Comparison of ENCODE assay signal across 8 mouse cellular contexts in the genomic region with DNA sequence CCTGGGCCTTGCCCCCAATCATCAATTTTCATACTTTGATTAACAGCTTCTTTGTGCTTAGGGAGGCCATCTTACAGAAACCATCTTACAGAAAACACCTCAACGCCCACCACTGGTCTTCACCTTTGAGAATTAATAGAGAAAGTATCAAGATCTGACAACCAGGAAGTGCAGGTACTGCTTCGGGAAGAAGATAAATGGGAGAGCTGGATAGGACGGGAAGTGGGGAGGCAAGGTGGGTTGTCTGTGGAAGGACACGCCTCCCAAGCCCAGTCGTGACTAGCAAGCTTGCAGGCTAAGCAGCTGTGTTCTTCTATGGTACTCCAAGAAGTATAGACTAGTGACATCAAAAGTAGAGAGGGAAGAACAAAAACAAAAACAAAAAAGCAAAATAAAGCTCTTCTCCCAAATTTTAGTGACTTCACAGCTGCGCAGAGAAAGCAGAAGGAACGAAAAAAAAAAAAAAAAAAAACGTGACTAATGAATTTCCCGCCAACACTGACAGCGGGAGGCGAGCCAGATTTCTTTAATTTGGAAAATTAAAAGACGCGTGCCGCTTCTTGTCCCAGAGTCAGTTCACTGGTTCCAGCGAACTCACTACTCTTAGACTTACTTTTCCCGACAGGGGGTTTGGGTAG. TPM values are rescaled to one million over a fixed set of nuclear protein-coding genes. Genes with fewer than 3 reads are reported as not detected.
DNase-seq lines count a peak whose midpoint lies in the region; ATAC-seq and TF ChIP-seq lines count a peak whose summit lies in the region.

No protein-coding gene starts in this region.

- H3K27ac ChIP-seq in heart, embryonic 12.5 days (ENCODE audit: poor library complexity, severe bottlenecking): no peak overlapping the region
- no peak overlapping the region; the same call in 1 of the 2 replicates for H3K27ac ChIP-seq in forebrain, postnatal 0 days (ENCODE audit: low read depth, low read length)
- H3K27ac ChIP-seq in macrophage: no peak overlapping the region

- no peak for DNase-seq in heart, postnatal 25 days (ENCODE audit: low spot score)
- no peak for DNase-seq in G1E (ENCODE audit: low spot score)
- DNase-seq in forebrain, postnatal 0 days: no peak
- DNase-seq in left cerebral cortex, postnatal 36 days (ENCODE audit: low spot score in 2 of 2): no peak
- no peak for DNase-seq in ovary, postnatal 14 days (ENCODE audit: low spot score)

- intact Hi-C loops in heart, postnatal 25 days (cut with DNase I): loop anchor here (1.0 kb wide), 1 partner anchor 24 kb away; no protein-coding TSS in a partner anchor
- intact Hi-C loops in left cerebral cortex, postnatal 36 days (cut with DNase I): no loop called here

- peak overlapping the region; percentile 96 for H3K4me3 ChIP-seq in heart, embryonic 12.5 days
- H3K4me3 ChIP-seq in G1E (ENCODE audit: low read depth, low read length) (peak overlapping the region; percentile 75), macrophage (ENCODE audit: inconsistent target) (peak overlapping the region; percentile 35)
- H3K4me3 ChIP-seq in forebrain, postnatal 0 days (ENCODE audit: low read depth, low read length): peak overlapping the region; percentile 76

- 0 out of 2 replicates have a peak, but pooled peaks cover 3% of the 10 kb centered on the region for H3K36me3 ChIP-seq in heart, embryonic 12.5 days
- H3K36me3 ChIP-seq in G1E (replicated peaks): peaks cover 3% of the 10 kb centered on the region
- peaks cover 6% of the 10 kb centered on the region for H3K36me3 ChIP-seq in forebrain, postnatal 0 days (ENCODE audit: insufficient read depth)
- no peaks in the 10 kb centered on the region for H3K36me3 ChIP-seq in macrophage (ENCODE audit: inconsistent target)

- H3K9ac ChIP-seq in heart, embryonic 12.5 days: peak overlapping the region; percentile 93
- H3K9ac ChIP-seq in forebrain, postnatal 0 days: peak overlapping the region; percentile 75

- WGBS in heart, embryonic 12.5 days: 3% methylated on average over 16 of the region's 16 CpGs
- 4% methylated on average over 16 of the region's 16 CpGs for WGBS in forebrain, postnatal 0 days
- 3% methylated on average over 16 of the region's 16 CpGs for WGBS in macrophage (ENCODE audit: missing documents)

- ATAC-seq in heart, embryonic 12.5 days (ENCODE audit: insufficient number of reproducible peaks, low FRiP score): no peak
- ATAC-seq in G1E (ENCODE audit: extremely low read depth, insufficient number of reproducible peaks, low FRiP score, poor library complexity, severe bottlenecking): no peak
- ATAC-seq in forebrain, postnatal 0 days: peak; percentile 40; the same call in 1 of the 2 replicates
- no peak for ATAC-seq in granulocyte monocyte progenitor cell, adult 5-6 weeks (replicated peaks; ENCODE audit: poor library complexity, severe bottlenecking)

- H3K79me2 ChIP-seq in macrophage (ENCODE audit: inconsistent target): no peaks in the 10 kb centered on the region

- peaks cover 23% of the 10 kb centered on the region for H3K4me1 ChIP-seq in heart, embryonic 12.5 days (replicated peaks)
- H3K4me1 ChIP-seq in G1E (ENCODE audit: insufficient read depth, low read depth, low read length): peaks cover 30% of the 10 kb centered on the region
- H3K4me1 ChIP-seq in forebrain, postnatal 0 days (ENCODE audit: insufficient read depth): peaks cover 15% of the 10 kb centered on the region

- peak overlapping the region; percentile 100 for H3K4me2 ChIP-seq in heart, embryonic 12.5 days
- H3K4me2 ChIP-seq in forebrain, postnatal 0 days (ENCODE audit: low read depth): peak overlapping the region; percentile 85

- TF ChIP-seq CTCF in G1E (IDR thresholded peaks at IDR 0.05; ENCODE audit: low read depth, low read length): no peak
- no peak for TF ChIP-seq CTCF in forebrain, postnatal 0 days (IDR thresholded peaks at IDR 0.05; ENCODE audit: low read depth)

- H3K9me3 ChIP-seq in heart, embryonic 12.5 days (replicated peaks): no peaks in the 10 kb centered on the region
- H3K9me3 ChIP-seq in G1E (replicated peaks): no peaks in the 10 kb centered on the region
- H3K9me3 ChIP-seq in forebrain, postnatal 0 days (ENCODE audit: low read length): no peaks in the 10 kb centered on the region

- peaks cover 28% of the 10 kb centered on the region for H3K27me3 ChIP-seq in heart, embryonic 12.5 days (replicated peaks)
- peaks cover 50% of the 10 kb centered on the region for H3K27me3 ChIP-seq in G1E (ENCODE audit: insufficient read depth, low read length)
- no peaks in the 10 kb centered on the region for H3K27me3 ChIP-seq in forebrain, postnatal 0 days (ENCODE audit: insufficient read depth, low read length)

RNA-seq across cellular contexts. Expression of a gene that starts 0.6 kb away (rescaled TPM):
- polyA plus RNA-seq in heart, embryonic 12.5 days (2016; fragmentation: Nextera tagmentation; extraction: Ambion mirVana): 4.5 and 5.0 TPM in 2 replicates
- 10 to 100 TPM; 12.2 to 12.5 TPM for total RNA-seq in heart, postnatal 25 days (2021)
- total RNA-seq in G1E (2014; fragmentation: Nextera tagmentation): 0.29 and 0.98 TPM in 2 replicates
- total RNA-seq in G1E (2017): 0.66 and 0.99 TPM in 2 replicates
- polyA plus RNA-seq in G1E (2012): 0.46 and 0.51 TPM in 2 replicates
- 20.4 and 22.0 TPM in 2 replicates for total RNA-seq in forebrain, postnatal 0 days (2014; rRNA removed)
- polyA plus RNA-seq in forebrain, postnatal 0 days (2015; fragmentation: Nextera tagmentation; extraction: Ambion mirVana): 9.4 and 12.1 TPM in 2 replicates
- total RNA-seq in macrophage (2018; cell fraction: chromatin; rRNA removed): 1 to 10 TPM in 9 of 26 experiments, under 1 TPM in 15, not detected in 2; 0.12 to 5.3 (median 0.65) TPM
- 1 to 10 TPM in 4 of 26 experiments, under 1 TPM in 22; 0.14 to 1.3 (median 0.62) TPM for total RNA-seq in macrophage (2018; cell fraction: cytosol; rRNA removed)
- total RNA-seq in macrophage (2018; cell fraction: nucleus; rRNA removed): 1 to 10 TPM in 12 of 26 experiments, under 1 TPM in 14; 0.32 to 5.2 (median 0.94) TPM
- 0.90 to 2.1 TPM (median 1.1 TPM) in 3 replicates for polyA plus RNA-seq in macrophage (2018)
- 1.9 and 4.4 TPM in 2 replicates for total RNA-seq in granulocyte monocyte progenitor cell, adult 5-6 weeks (2014; fragmentation: Nextera tagmentation)
- 2.0 and 3.4 TPM in 2 replicates for total RNA-seq in granulocyte monocyte progenitor cell, adult 5-6 weeks (2017)
- total RNA-seq in left cerebral cortex, postnatal 36 days (2021): 10 to 100 TPM; 71.3 to 78.0 TPM

RNA-seq across cellular contexts. Expression of a gene that starts 15.4 kb away (rescaled TPM):
- 3.4 and 3.7 TPM in 2 replicates for polyA plus RNA-seq in heart, embryonic 12.5 days (2016; fragmentation: Nextera tagmentation; extraction: Ambion mirVana)
- total RNA-seq in heart, postnatal 25 days (2021): 1 to 10 TPM; 4.9 to 5.1 TPM
- 2.9 and 3.9 TPM in 2 replicates for total RNA-seq in G1E (2014; fragmentation: Nextera tagmentation)
- 6.3 and 6.6 TPM in 2 replicates for total RNA-seq in G1E (2017)
- 2.9 and 3.4 TPM in 2 replicates for polyA plus RNA-seq in G1E (2012)
- 4.1 and 5.4 TPM in 2 replicates for total RNA-seq in forebrain, postnatal 0 days (2014; rRNA removed)
- 3.3 and 4.5 TPM in 2 replicates for polyA plus RNA-seq in forebrain, postnatal 0 days (2015; fragmentation: Nextera tagmentation; extraction: Ambion mirVana)
- 10 to 100 TPM in 22 of 26 experiments, 1 to 10 TPM in 4; 6.3 to 31.6 (median 18.3) TPM for total RNA-seq in macrophage (2018; cell fraction: chromatin; rRNA removed)
- 10 to 100 TPM in 11 of 26 experiments, 1 to 10 TPM in 15; 3.8 to 15.7 (median 9.1) TPM for total RNA-seq in macrophage (2018; cell fraction: cytosol; rRNA removed)
- total RNA-seq in macrophage (2018; cell fraction: nucleus; rRNA removed): 10 to 100 TPM in 25 of 26 experiments, 1 to 10 TPM in 1; 9.1 to 38.3 (median 21.6) TPM
- polyA plus RNA-seq in macrophage (2018): 7.2 to 11.4 TPM (median 8.4 TPM) in 3 replicates
- total RNA-seq in granulocyte monocyte progenitor cell, adult 5-6 weeks (2014; fragmentation: Nextera tagmentation): 5.0 and 5.8 TPM in 2 replicates
- 3.5 and 3.9 TPM in 2 replicates for total RNA-seq in granulocyte monocyte progenitor cell, adult 5-6 weeks (2017)
- total RNA-seq in left cerebral cortex, postnatal 36 days (2021): 10 to 100 TPM; 15.0 to 21.4 TPM

RNA-seq across cellular contexts. Expression of a gene that starts 25.2 kb away (rescaled TPM):
- 8.9 and 9.1 TPM in 2 replicates for polyA plus RNA-seq in heart, embryonic 12.5 days (2016; fragmentation: Nextera tagmentation; extraction: Ambion mirVana)
- total RNA-seq in heart, postnatal 25 days (2021): 1 to 10 TPM; 2.4 to 3.3 TPM
- total RNA-seq in G1E (2014; fragmentation: Nextera tagmentation) (8.0 and 8.6 TPM in 2 replicates), G1E (2017) (2.1 and 2.7 TPM in 2 replicates)
- polyA plus RNA-seq in G1E (2012) (17.0 and 19.7 TPM in 2 replicates), macrophage (2018) (1.9 to 3.0 TPM (median 2.4 TPM) in 3 replicates)
- 22.0 and 23.4 TPM in 2 replicates for total RNA-seq in forebrain, postnatal 0 days (2014; rRNA removed)
- 18.1 and 20.7 TPM in 2 replicates for polyA plus RNA-seq in forebrain, postnatal 0 days (2015; fragmentation: Nextera tagmentation; extraction: Ambion mirVana)
- 10 to 100 TPM in 10 of 26 experiments, 1 to 10 TPM in 16; 2.7 to 19.4 (median 9.2) TPM for total RNA-seq in macrophage (2018; cell fraction: chromatin; rRNA removed)
- total RNA-seq in macrophage (2018; cell fraction: cytosol; rRNA removed): 1 to 10 TPM in 24 of 26 experiments, under 1 TPM in 2; 0.86 to 3.7 (median 2.4) TPM
- total RNA-seq in macrophage (2018; cell fraction: nucleus; rRNA removed): 10 to 100 TPM in 2 of 26 experiments, 1 to 10 TPM in 24; 2.5 to 11.4 (median 6.3) TPM
- total RNA-seq in granulocyte monocyte progenitor cell, adult 5-6 weeks (2014; fragmentation: Nextera tagmentation): 6.7 and 6.8 TPM in 2 replicates
- 1.1 and 1.5 TPM in 2 replicates for total RNA-seq in granulocyte monocyte progenitor cell, adult 5-6 weeks (2017)
- total RNA-seq in left cerebral cortex, postnatal 36 days (2021): 10 to 100 TPM; 20.5 to 32.5 TPM

RNA-seq across cellular contexts. Expression of a gene that starts 30.9 kb away (rescaled TPM):
- 0.19 and 0.27 TPM in 2 replicates for polyA plus RNA-seq in heart, embryonic 12.5 days (2016; fragmentation: Nextera tagmentation; extraction: Ambion mirVana)
- total RNA-seq in heart, postnatal 25 days (2021): not detected
- total RNA-seq in G1E (2014; fragmentation: Nextera tagmentation) (not detected in 2 replicates), G1E (2017) (under 0.01 and 0.11 TPM in 2 replicates)
- polyA plus RNA-seq in G1E (2012) (not detected in 2 replicates), macrophage (2018) (not detected in 3 replicates)
- total RNA-seq in forebrain, postnatal 0 days (2014; rRNA removed): 8.1 and 9.8 TPM in 2 replicates
- polyA plus RNA-seq in forebrain, postnatal 0 days (2015; fragmentation: Nextera tagmentation; extraction: Ambion mirVana): 3.2 and 5.3 TPM in 2 replicates
- total RNA-seq in macrophage (2018; cell fraction: chromatin; rRNA removed): not detected
- total RNA-seq in macrophage (2018; cell fraction: cytosol; rRNA removed): not detected
- total RNA-seq in macrophage (2018; cell fraction: nucleus; rRNA removed): not detected
- total RNA-seq in granulocyte monocyte progenitor cell, adult 5-6 weeks (2014; fragmentation: Nextera tagmentation): not detected in 2 replicates
- total RNA-seq in granulocyte monocyte progenitor cell, adult 5-6 weeks (2017): not detected in 2 replicates
- 10 to 100 TPM; 18.1 to 19.1 TPM for total RNA-seq in left cerebral cortex, postnatal 36 days (2021)

RNA-seq across cellular contexts. Expression of a gene that starts 39.6 kb away (rescaled TPM):
- 94.9 and 97.0 TPM in 2 replicates for polyA plus RNA-seq in heart, embryonic 12.5 days (2016; fragmentation: Nextera tagmentation; extraction: Ambion mirVana)
- 10 to 100 TPM; 18.5 to 21.3 TPM for total RNA-seq in heart, postnatal 25 days (2021)
- 254 and 274 TPM in 2 replicates for total RNA-seq in G1E (2014; fragmentation: Nextera tagmentation)
- total RNA-seq in G1E (2017): 413 and 481 TPM in 2 replicates
- polyA plus RNA-seq in G1E (2012): 36.8 and 37.9 TPM in 2 replicates
- total RNA-seq in forebrain, postnatal 0 days (2014; rRNA removed): 109 and 120 TPM in 2 replicates
- 104 and 118 TPM in 2 replicates for polyA plus RNA-seq in forebrain, postnatal 0 days (2015; fragmentation: Nextera tagmentation; extraction: Ambion mirVana)
- 10 to 100 TPM; 20.6 to 66.4 (median 35.6) TPM for total RNA-seq in macrophage (2018; cell fraction: chromatin; rRNA removed)
- total RNA-seq in macrophage (2018; cell fraction: cytosol; rRNA removed): 100 to 1,000 TPM in 10 of 26 experiments, 10 to 100 TPM in 16; 76.9 to 155 (median 97.7) TPM
- 100 to 1,000 TPM in 2 of 26 experiments, 10 to 100 TPM in 24; 44.4 to 109 (median 66.3) TPM for total RNA-seq in macrophage (2018; cell fraction: nucleus; rRNA removed)
- 64.3 to 104 TPM (median 77.4 TPM) in 3 replicates for polyA plus RNA-seq in macrophage (2018)
- 82.3 and 93.1 TPM in 2 replicates for total RNA-seq in granulocyte monocyte progenitor cell, adult 5-6 weeks (2014; fragmentation: Nextera tagmentation)
- total RNA-seq in granulocyte monocyte progenitor cell, adult 5-6 weeks (2017): 139 and 189 TPM in 2 replicates
- total RNA-seq in left cerebral cortex, postnatal 36 days (2021): 10 to 100 TPM; 26.9 to 27.0 TPM

Comparison
In these comparisons a context has a peak if more than half of its experiments do, and no peak if none do; other contexts are left out.
1. H3K4me3 ChIP-seq: peak in every context shown above with its lines; median percentile 96 in heart, embryonic 12.5 days; 76 in forebrain, postnatal 0 days; 75 in G1E; 35 in macrophage.